Mouse (Mus musculus) heart, embryonic 16.5 days (tissue): ENCODE data around the gene Trim9. TPM values are rescaled to one million over a fixed set of nuclear protein-coding genes. Genes with fewer than 3 reads are reported as not detected.
A peak's percentile ranks its signal among the peaks of the same experiment; 100 is the strongest.

Experiments used
- ATAC-seq: fragments of 200-750 bp; cut with Nextera tagmentation; replicated peaks from 2 replicates; pipeline ENCODE4 v1.8.0; 2017; ENCODE audit warnings: moderate number of reproducible peaks; ENCODE audit not compliant: insufficient read depth, low FRiP score; ENCODE audit errors: extremely low read depth
- H3K27ac ChIP-seq: fragments of 300-500 bp; sonication (generic); 2 replicates; pipeline ENCODE4 v1.5.1; 2014; ENCODE audit warnings: mild to moderate bottlenecking, low read length, control low read depth, moderate library complexity
- H3K27me3 ChIP-seq: fragments of 300-500 bp; sonication (generic); 2 replicates; pipeline ENCODE4 v1.6.1; 2014; ENCODE audit warnings: low read length, mixed read lengths; ENCODE audit not compliant: control insufficient read depth, insufficient read depth
- H3K36me3 ChIP-seq: fragments of 300-500 bp; sonication (generic); 2 replicates; pipeline ENCODE4 v1.6.1; 2014; ENCODE audit not compliant: control insufficient read depth, insufficient read depth
- H3K4me1 ChIP-seq: fragments of 300-500 bp; sonication (generic); 2 replicates; pipeline ENCODE4 v1.6.1; 2014; ENCODE audit warnings: low read length, mixed read lengths; ENCODE audit not compliant: control insufficient read depth, insufficient read depth
- H3K4me2 ChIP-seq: fragments of 300-500 bp; sonication (generic); 2 replicates; pipeline ENCODE4 v1.6.1; 2014; ENCODE audit warnings: low read depth, mild to moderate bottlenecking, control low read depth, low read length
- H3K4me3 ChIP-seq: fragments of 300-500 bp; sonication (generic); 2 replicates; pipeline ENCODE4 v1.5.1; 2014; ENCODE audit warnings: mild to moderate bottlenecking, control low read depth, low read length
- H3K9ac ChIP-seq: fragments of 300-500 bp; sonication (generic); 2 replicates; pipeline ENCODE4 v1.6.1; 2014; ENCODE audit warnings: low read length, control low read depth
- H3K9me3 ChIP-seq: fragments of 300-500 bp; sonication (generic); replicated peaks from 2 replicates; pipeline ENCODE4 v1.6.1; 2016; ENCODE audit warnings: low read length; ENCODE audit not compliant: control insufficient read depth
- WGBS: fragments of 180-500 bp; shearing (Covaris S2); extraction: QIAGEN DNeasy Blood & Tissue Kit; methylation state at CpG from one replicate; pipeline ENCODE4 v1.1.7; 2014; 5-methylcytosine and 5-hydroxymethylcytosine counted together
- polyA plus RNA-seq: library from polyadenylated mRNA; unstranded; fragments of >200 nt; fragmentation: Nextera tagmentation; extraction: Ambion mirVana; gene quantifications from 2 replicates; pipeline ENCODE4 v1.2.1, GENCODE M21; 2015

The Trim9 gene
- polyA plus RNA-seq, 1 experiment from 2014 or later, result 0.11 TPM

DNA sequence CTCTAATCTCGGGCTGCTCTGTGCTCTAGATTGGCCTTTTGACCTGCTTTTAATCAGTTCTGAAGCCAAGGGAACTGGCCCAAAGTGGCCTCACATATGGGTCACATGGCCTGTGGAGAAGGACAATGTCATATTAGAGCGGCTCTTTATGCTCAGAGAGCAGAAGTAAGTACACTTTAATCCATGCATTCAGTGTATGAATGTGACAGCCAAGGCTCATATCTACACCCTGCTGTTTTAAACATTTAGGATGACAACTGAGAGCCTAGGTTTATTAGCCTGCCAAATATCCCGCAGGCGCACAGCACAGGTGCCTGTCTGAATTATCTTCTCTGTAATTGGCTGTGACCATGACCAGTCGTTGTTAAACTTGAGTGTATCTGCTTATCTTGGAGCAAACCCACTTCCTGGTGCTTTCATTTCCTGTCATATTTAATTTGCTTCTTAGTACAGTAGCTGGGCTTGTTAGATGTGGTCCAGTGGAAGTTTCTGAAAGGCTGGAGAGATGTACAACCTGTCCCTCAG lies 115.3 kb downstream of the Trim9 start:
- no peaks in the 10 kb centered on the region for H3K36me3 ChIP-seq
- peaks cover 13% of the 10 kb centered on the region for H3K4me1 ChIP-seq
- no peaks in the 10 kb centered on the region for H3K27me3 ChIP-seq
- no peak for ATAC-seq
- no peak overlapping the region for H3K4me2 ChIP-seq
- H3K9ac ChIP-seq, result no peak overlapping the region
- H3K27ac ChIP-seq, result no peak overlapping the region
- 33% methylated on average over 5 of the region's 5 CpGs for WGBS
- no peak overlapping the region for H3K4me3 ChIP-seq
- no peaks in the 10 kb centered on the region for H3K9me3 ChIP-seq

DNA sequence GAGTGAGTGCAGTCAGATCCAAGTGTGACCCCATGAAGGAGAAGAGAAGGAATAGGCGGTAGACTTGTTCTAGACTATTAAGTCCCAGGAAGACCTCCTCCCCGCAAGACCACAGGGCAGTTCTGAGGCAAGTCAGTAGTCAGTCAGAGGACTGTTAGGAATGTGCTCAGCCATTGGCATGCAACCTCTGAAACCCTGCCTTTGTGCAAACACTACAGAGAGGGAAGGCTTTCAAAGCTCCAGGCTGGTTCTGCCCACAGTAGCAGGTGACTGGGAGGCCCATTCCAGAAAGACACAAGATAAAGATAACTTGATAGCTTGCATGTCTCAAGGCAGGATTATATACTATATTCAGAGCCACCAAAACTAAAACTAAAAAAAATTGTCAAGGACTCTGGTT lies 116.1 kb downstream of the Trim9 start, which contains the start of gene Pygl:
Gene Pygl, minus strand, starts transcription at position 195 of the 400 bp plus-strand sequence.
- Histone ChIP-seq H3K9ac (no peak within 1 kb of the TSS), H3K9me3 (no peaks in the 10 kb centered on the region), H3K27me3 (no peaks in the 10 kb centered on the region), H3K27ac (peak within 1 kb of the TSS; percentile 37; the same call in 1 of the 2 replicates), H3K4me1 (peaks cover 16% of the 10 kb centered on the region), H3K4me2 (no peak within 1 kb of the TSS), H3K36me3 (no peaks in the 10 kb centered on the region), H3K4me3 (no peak within 1 kb of the TSS)
- WGBS, result 51% methylated on average over 2 of the region's 2 CpGs
- no peak for ATAC-seq

DNA sequence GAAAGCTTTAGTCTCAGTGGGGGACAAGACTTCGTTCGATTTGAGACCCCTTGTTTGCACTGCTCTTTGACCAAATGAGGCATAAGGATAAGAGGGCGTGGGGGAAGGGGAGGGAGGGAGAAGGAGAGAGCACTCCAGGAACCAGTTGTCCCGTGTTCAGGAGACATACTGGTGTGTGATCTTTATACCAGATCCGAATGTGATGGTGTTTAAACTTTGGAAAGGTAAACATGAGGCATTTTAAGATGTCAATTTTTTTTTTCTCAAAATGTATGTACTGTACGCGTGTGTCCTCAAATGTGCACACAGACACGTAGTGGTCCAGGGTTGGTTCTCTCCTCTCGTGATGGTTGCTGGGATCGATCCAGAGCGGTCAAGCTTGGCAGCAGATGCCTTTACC lies 119.3 kb downstream of the Trim9 start:
- Histone ChIP-seq H3K27ac (peak overlapping the region; percentile 86), H3K4me1 (peaks cover 25% of the 10 kb centered on the region), H3K4me2 (peak overlapping the region; percentile 72), H3K36me3 (no peaks in the 10 kb centered on the region), H3K4me3 (peak overlapping the region; percentile 59; the same call in 1 of the 2 replicates), H3K9ac (peak overlapping the region; percentile 80), H3K27me3 (no peaks in the 10 kb centered on the region), H3K9me3 (no peaks in the 10 kb centered on the region)
- WGBS, result 61% methylated on average over 11 of the region's 11 CpGs
- no peak for ATAC-seq

DNA sequence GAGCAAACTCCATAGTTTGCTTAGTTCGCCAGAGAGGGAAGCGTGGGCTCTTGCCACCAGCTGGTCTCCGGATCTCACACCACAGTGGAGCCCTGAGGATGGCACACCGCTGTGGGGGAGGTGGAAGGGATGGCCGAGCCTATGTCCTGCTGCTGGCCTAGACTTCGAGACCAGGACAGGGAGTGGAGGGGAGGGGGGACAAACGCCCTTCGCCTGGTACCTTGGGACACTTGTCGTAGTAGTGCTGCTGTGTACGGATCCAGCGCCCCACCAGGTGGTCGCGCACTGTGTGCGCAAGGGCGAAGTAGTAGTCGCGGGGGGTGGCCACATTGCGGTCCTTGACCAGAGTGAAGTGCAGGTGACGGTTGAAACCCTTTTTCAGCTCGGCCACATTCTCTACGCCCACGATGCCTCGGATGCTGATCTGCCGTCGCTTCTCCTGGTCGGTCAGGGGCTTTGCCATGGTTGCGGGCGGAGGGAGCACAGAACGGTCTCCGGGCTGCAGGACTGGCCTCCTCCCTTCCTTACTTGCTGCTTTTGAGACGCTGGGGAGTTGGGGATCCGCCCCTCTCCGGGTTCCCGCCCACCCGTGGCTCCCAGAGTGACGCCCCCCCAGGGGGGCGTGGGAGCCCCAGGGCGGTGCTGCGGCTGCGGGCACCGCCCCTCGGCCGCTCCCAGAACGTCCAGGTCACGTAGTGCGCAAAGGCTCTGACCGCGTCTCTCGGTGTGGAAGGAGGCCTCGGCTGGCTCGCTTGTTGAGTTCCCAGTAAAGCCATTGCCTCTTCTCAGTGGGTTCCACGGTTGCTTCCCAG lies 120.1 kb downstream of the Trim9 start:
- Histone ChIP-seq H3K9ac (peak overlapping the region; percentile 80), H3K9me3 (no peaks in the 10 kb centered on the region), H3K4me2 (peak overlapping the region; percentile 72), H3K27me3 (no peaks in the 10 kb centered on the region), H3K4me3 (peak overlapping the region; percentile 59), H3K4me1 (peaks cover 27% of the 10 kb centered on the region), H3K27ac (peak overlapping the region; percentile 86), H3K36me3 (no peaks in the 10 kb centered on the region)
- peak; percentile 97 for ATAC-seq
- under 1% methylated on average over 52 of the region's 52 CpGs for WGBS

DNA sequence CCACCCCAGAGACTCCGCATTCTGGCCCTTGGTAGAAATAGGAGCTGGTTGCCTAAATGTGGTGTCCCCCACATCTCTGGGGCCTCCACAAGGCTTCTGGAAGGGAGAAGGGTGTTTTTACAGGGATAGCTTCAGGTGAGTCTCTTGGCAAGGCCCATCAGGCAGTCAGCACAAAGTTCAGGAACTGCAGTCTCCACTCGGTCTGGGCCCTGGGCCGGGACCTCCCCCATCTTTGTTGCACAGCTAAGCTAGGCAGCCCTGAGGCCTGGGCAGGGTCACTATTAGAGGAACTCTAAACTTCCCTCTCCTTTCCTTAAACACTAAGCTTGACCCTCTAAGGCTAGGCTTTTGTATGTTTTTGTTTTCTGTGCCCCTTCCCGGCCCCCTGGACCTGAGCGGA lies 120.8 kb downstream of the Trim9 start:
- peak overlapping the region; percentile 80 for H3K9ac ChIP-seq
- 21% methylated on average over 5 of the region's 5 CpGs for WGBS
- no peaks in the 10 kb centered on the region for H3K9me3 ChIP-seq
- H3K4me2 ChIP-seq, result peak overlapping the region; percentile 72
- peak overlapping the region; percentile 59 for H3K4me3 ChIP-seq
- ATAC-seq, result no peak
- H3K27me3 ChIP-seq, result no peaks in the 10 kb centered on the region
- no peaks in the 10 kb centered on the region for H3K36me3 ChIP-seq
- H3K27ac ChIP-seq, result peak overlapping the region; percentile 86
- H3K4me1 ChIP-seq, result peaks cover 22% of the 10 kb centered on the region

DNA sequence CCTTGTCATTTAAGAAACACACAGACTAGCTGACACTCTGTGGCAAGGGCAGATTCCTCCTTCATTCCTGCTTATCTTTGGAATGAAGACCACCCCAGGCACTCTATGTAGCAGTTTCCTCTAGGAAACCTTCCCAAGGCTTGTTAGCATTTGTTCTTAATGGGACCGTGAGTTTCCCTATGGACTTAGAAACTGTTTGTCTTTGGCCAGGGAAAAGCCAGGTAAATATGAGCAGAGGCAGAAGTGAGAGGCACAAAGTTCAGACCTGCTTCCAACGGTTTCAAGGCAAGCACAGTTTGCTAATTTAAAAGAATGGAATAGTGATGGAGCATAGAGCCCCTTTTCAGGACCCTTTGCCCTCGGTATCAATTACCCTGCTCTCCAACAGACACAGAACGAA lies 124.1 kb downstream of the Trim9 start:
- Histone ChIP-seq H3K4me3 (no peak overlapping the region), H3K4me2 (no peak overlapping the region), H3K36me3 (peaks cover 15% of the 10 kb centered on the region; the same call in 1 of the 2 replicates), H3K4me1 (peaks cover 17% of the 10 kb centered on the region), H3K27me3 (no peaks in the 10 kb centered on the region), H3K27ac (no peak overlapping the region), H3K9me3 (no peaks in the 10 kb centered on the region), H3K9ac (no peak overlapping the region)
- 50% methylated on average over 4 of the region's 4 CpGs for WGBS
- no peak for ATAC-seq

DNA sequence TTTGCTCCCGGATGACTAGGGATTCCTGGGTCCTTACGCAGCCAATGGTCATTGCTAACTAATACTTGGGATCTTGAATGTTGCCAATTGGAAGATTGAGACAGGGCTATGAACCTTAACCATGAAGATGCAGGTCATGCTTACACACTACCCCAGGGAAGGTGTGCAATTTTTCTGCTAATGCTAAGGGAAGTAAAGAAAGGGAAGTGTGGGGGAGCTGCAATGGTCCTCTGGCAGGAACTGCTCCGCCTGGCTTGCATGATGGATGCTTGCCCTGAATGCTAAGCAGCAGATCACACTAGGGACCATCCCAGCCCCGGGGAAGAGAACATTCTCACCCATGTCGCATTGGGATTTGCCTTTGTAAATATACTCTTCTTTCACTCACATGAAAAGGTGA lies 126.0 kb downstream of the Trim9 start:
- H3K9me3 ChIP-seq, result no peaks in the 10 kb centered on the region
- no peak for ATAC-seq
- no peak overlapping the region for H3K4me2 ChIP-seq
- peaks cover 15% of the 10 kb centered on the region for H3K36me3 ChIP-seq
- no peak overlapping the region for H3K4me3 ChIP-seq
- H3K27me3 ChIP-seq, result no peaks in the 10 kb centered on the region
- peaks cover 15% of the 10 kb centered on the region for H3K4me1 ChIP-seq
- H3K27ac ChIP-seq, result no peak overlapping the region
- WGBS, result 77% methylated on average over 5 of the region's 5 CpGs
- no peak overlapping the region for H3K9ac ChIP-seq

DNA sequence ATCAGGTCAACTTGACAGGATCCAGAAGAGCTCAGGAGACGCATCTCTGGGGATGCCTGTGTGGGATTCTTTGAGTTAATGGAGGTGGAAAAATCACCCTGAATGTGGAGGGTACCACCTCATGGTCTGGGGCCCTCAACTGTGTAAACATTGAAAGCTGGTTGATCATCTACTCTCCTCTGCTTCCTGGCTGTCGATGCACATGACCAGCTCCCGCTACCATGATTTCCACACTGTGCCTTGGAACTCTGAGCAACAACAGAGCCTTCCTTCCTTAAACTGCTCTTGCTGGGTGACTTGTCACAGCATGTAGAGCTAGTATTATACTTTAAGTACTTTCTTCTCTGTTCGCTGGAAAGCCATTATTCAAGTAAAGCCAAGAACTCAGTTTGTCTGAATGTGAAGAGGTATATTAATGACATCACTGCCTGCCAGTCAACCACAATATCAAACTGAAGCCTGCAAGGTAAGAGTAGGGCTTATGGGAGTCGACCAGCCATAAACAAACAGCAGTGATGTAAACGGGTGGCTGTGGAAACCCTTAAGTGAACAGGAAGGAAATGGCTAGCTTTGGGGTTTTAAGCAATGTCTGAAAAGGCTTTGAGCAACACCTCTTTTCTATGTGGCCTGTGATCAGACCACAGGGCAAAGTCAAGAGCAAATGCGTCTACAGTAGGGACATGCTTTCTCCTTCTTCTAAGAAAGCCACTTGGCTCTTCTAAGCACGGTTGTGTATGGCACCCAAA lies 128.4 kb downstream of the Trim9 start:
- H3K36me3 ChIP-seq, result peaks cover 15% of the 10 kb centered on the region
- H3K27me3 ChIP-seq, result no peaks in the 10 kb centered on the region
- no peak for ATAC-seq
- no peak overlapping the region for H3K9ac ChIP-seq
- peaks cover 7% of the 10 kb centered on the region for H3K4me1 ChIP-seq
- no peak overlapping the region for H3K27ac ChIP-seq
- no peak overlapping the region for H3K4me3 ChIP-seq
- no peak overlapping the region for H3K4me2 ChIP-seq
- H3K9me3 ChIP-seq, result no peaks in the 10 kb centered on the region
- 77% methylated on average over 8 of the region's 8 CpGs for WGBS
